Mouse (Mus musculus) myocyte (in vitro differentiated cells): Measurements from ENCODE around the gene Rps3. TPM values are rescaled to one million over a fixed set of nuclear protein-coding genes. Genes with fewer than 3 reads are reported as not detected.
A peak's percentile ranks its signal among the peaks of the same experiment; 100 is the strongest.

ENCODE experiments used
- H3K27me3 ChIP-seq: one replicate; pipeline ENCODE4 v1.6.1; 2011; ENCODE audit not compliant: control insufficient read depth, insufficient read depth, insufficient read length
- H3K36me3 ChIP-seq: one replicate; pipeline ENCODE4 v1.6.1; 2011; ENCODE audit not compliant: control insufficient read depth, insufficient read depth
- H3K4me2 ChIP-seq: one replicate; pipeline ENCODE4 v1.6.1; 2011; ENCODE audit warnings: low read depth, control low read depth
- H3K4me3 ChIP-seq: one replicate; pipeline ENCODE4 v1.5.1; 2011; ENCODE audit warnings: mild to moderate bottlenecking, control low read depth, moderate library complexity
- H3K79me2 ChIP-seq: one replicate; pipeline ENCODE4 v1.6.1; 2011; ENCODE audit not compliant: control insufficient read depth, insufficient read depth
- H3ac ChIP-seq: one replicate; pipeline ENCODE4 v1.6.1; 2011; ENCODE audit not compliant: control insufficient read depth, insufficient read length
- CEBPB ChIP-seq: IDR thresholded peaks from 2 replicates; pipeline ENCODE4 v1.6.1; 2011; ENCODE audit warnings: mild to moderate bottlenecking, moderate library complexity; ENCODE audit not compliant: poor library complexity, insufficient read depth, severe bottlenecking
- E2F4 ChIP-seq: IDR thresholded peaks from one replicate; pipeline ENCODE4 v1.6.1; 2011; ENCODE audit warnings: mild to moderate bottlenecking, control low read depth, moderate library complexity; ENCODE audit not compliant: insufficient read depth
- MAX ChIP-seq: IDR thresholded peaks from one replicate; pipeline ENCODE4 v1.6.1; 2011; ENCODE audit warnings: low read depth, mild to moderate bottlenecking, control low read depth
- MYOD1 ChIP-seq, 3 experiments: IDR thresholded peaks; one replicate each; pipeline ENCODE4 v1.6.1; 2011; ENCODE audit warnings: control low read depth in 2 of 3, low read depth in 2 of 3, mild to moderate bottlenecking in 2 of 3, moderate library complexity in 1 of 3; ENCODE audit not compliant: insufficient read length in 2 of 3, control insufficient read depth in 1 of 3
- MYOG ChIP-seq, 3 experiments: IDR thresholded peaks; one replicate each; pipeline ENCODE4 v1.6.1; 2011; ENCODE audit warnings: control low read depth in 2 of 3, low read depth in 2 of 3, mild to moderate bottlenecking in 2 of 3; ENCODE audit not compliant: insufficient read length in 2 of 3, control insufficient read depth in 1 of 3, insufficient read depth in 1 of 3
- POLR2A ChIP-seq: IDR thresholded peaks from one replicate; pipeline ENCODE4 v1.6.1; 2011; ENCODE audit warnings: low read depth, mild to moderate bottlenecking, control low read depth, moderate library complexity; ENCODE audit not compliant: insufficient read length
- POLR2AphosphoS2 ChIP-seq: IDR thresholded peaks from one replicate; pipeline ENCODE4 v1.6.1; 2011; ENCODE audit warnings: low read depth, control low read depth; ENCODE audit not compliant: insufficient read length
- REST ChIP-seq: IDR thresholded peaks from one replicate; pipeline ENCODE4 v1.6.1; 2011; ENCODE audit warnings: mild to moderate bottlenecking, control low read depth, moderate library complexity; ENCODE audit not compliant: insufficient read depth, insufficient read length
- SRF ChIP-seq: IDR thresholded peaks from one replicate; pipeline ENCODE4 v1.6.1; 2011; ENCODE audit warnings: low read depth; ENCODE audit not compliant: control insufficient read depth, insufficient read length
- TCF12 ChIP-seq: IDR thresholded peaks from one replicate; pipeline ENCODE4 v1.6.1; 2011; ENCODE audit warnings: mild to moderate bottlenecking, control low read depth; ENCODE audit not compliant: poor library complexity, insufficient read depth, severe bottlenecking
- TCF3 ChIP-seq: IDR thresholded peaks from one replicate; pipeline ENCODE4 v1.6.1; 2011; ENCODE audit warnings: low read depth, control low read depth; ENCODE audit not compliant: insufficient read length
- USF1 ChIP-seq: IDR thresholded peaks from one replicate; pipeline ENCODE4 v1.6.1; 2011; ENCODE audit warnings: low read depth, mild to moderate bottlenecking, control low read depth, moderate library complexity
- polyA plus RNA-seq: library from polyadenylated mRNA; unstranded; fragments of >200 nt; fragmentation: generic; extraction: Trizol; gene quantifications from one replicate; pipeline ENCODE4 v1.2.1, GENCODE M21; 2012; ENCODE audit warnings: missing spikeins

Rps3 gene
- polyA plus RNA-seq, 1 experiment = 2,049 TPM

GRCm38 (mm10) chr7:99500655-99501054 is 17.1 kb upstream of the Rps3 start:
- peaks cover 12% of the 10 kb centered on the region for H3K27me3 ChIP-seq
- H3K79me2 ChIP-seq = no peaks in the 10 kb centered on the region
- TF ChIP-seq MAX (no peak), REST (no peak), POLR2AphosphoS2 (no peak), SRF (no peak), CEBPB (no peak), MYOG (IDR thresholded peaks at IDR 0.05; ENCODE audit: control insufficient read depth in 1 of 3, insufficient read depth in 1 of 3, insufficient read length in 2 of 3, low read depth in 2 of 3) (no peak), USF1 (no peak), TCF12 (no peak), POLR2A (no peak), TCF3 (no peak), MYOD1 (IDR thresholded peaks at IDR 0.05; ENCODE audit: control insufficient read depth in 1 of 3, insufficient read length in 2 of 3, low read depth in 2 of 3) (no peak), E2F4 (no peak)
- no peak overlapping the region for H3K4me3 ChIP-seq
- no peak overlapping the region for H3K4me2 ChIP-seq
- no peak overlapping the region for H3ac ChIP-seq
- H3K36me3 ChIP-seq = no peaks in the 10 kb centered on the region

GRCm38 (mm10) chr7:99500201-99500600 is 16.7 kb upstream of the Rps3 start:
- no peak for TF ChIP-seq SRF
- no peak overlapping the region for H3K4me3 ChIP-seq
- H3K27me3 ChIP-seq = peaks cover 12% of the 10 kb centered on the region
- H3K36me3 ChIP-seq = no peaks in the 10 kb centered on the region
- H3K4me2 ChIP-seq = no peak overlapping the region
- H3K79me2 ChIP-seq = no peaks in the 10 kb centered on the region
- no peak overlapping the region for H3ac ChIP-seq

GRCm38 (mm10) chr7:99499128-99499527 is 15.6 kb upstream of the Rps3 start:
- TF ChIP-seq POLR2AphosphoS2 (no peak), SRF (no peak), MYOD1 (IDR thresholded peaks at IDR 0.05; ENCODE audit: control insufficient read depth in 1 of 3, insufficient read length in 2 of 3, low read depth in 2 of 3) (no peak), MYOG (IDR thresholded peaks at IDR 0.05; ENCODE audit: control insufficient read depth in 1 of 3, insufficient read depth in 1 of 3, insufficient read length in 2 of 3, low read depth in 2 of 3) (no peak), CEBPB (no peak), TCF12 (no peak), POLR2A (no peak), TCF3 (no peak), E2F4 (no peak), USF1 (no peak)
- no peak overlapping the region for H3ac ChIP-seq
- H3K4me2 ChIP-seq = no peak overlapping the region
- no peaks in the 10 kb centered on the region for H3K36me3 ChIP-seq
- peaks cover 12% of the 10 kb centered on the region for H3K27me3 ChIP-seq
- H3K79me2 ChIP-seq = no peaks in the 10 kb centered on the region
- H3K4me3 ChIP-seq = no peak overlapping the region

- no peaks in the 10 kb centered on the region for H3K36me3 ChIP-seq
- no peak overlapping the region for H3K4me2 ChIP-seq
- H3ac ChIP-seq = no peak overlapping the region
- no peaks in the 10 kb centered on the region for H3K79me2 ChIP-seq
- H3K27me3 ChIP-seq = no peaks in the 10 kb centered on the region
- TF ChIP-seq TCF3 (no peak), REST (no peak), MYOG (IDR thresholded peaks at IDR 0.05; ENCODE audit: control insufficient read depth in 1 of 3, insufficient read depth in 1 of 3, insufficient read length in 2 of 3, low read depth in 2 of 3) (no peak), CEBPB (no peak), MYOD1 (IDR thresholded peaks at IDR 0.05; ENCODE audit: control insufficient read depth in 1 of 3, insufficient read length in 2 of 3, low read depth in 2 of 3) (no peak)
- no peak overlapping the region for H3K4me3 ChIP-seq
Observed at GRCm38 (mm10) chr7:99489708-99490107, 6.2 kb upstream of the Rps3 start.

- no peaks in the 10 kb centered on the region for H3K27me3 ChIP-seq
- H3K4me2 ChIP-seq = no peak overlapping the region
- H3K36me3 ChIP-seq = no peaks in the 10 kb centered on the region
- H3ac ChIP-seq = no peak overlapping the region
- H3K79me2 ChIP-seq = peaks cover 24% of the 10 kb centered on the region
- TF ChIP-seq POLR2A (no peak), MYOG (IDR thresholded peaks at IDR 0.05; ENCODE audit: control insufficient read depth in 1 of 3, insufficient read depth in 1 of 3, insufficient read length in 2 of 3, low read depth in 2 of 3) (no peak), MYOD1 (IDR thresholded peaks at IDR 0.05; ENCODE audit: control insufficient read depth in 1 of 3, insufficient read length in 2 of 3, low read depth in 2 of 3) (no peak), E2F4 (no peak), TCF12 (no peak)
- H3K4me3 ChIP-seq = no peak overlapping the region
Observed at GRCm38 (mm10) chr7:99484679-99485078, 1.1 kb upstream of the Rps3 start.

GRCm38 (mm10) chr7:99483924-99484319 is 384 bp upstream of the Rps3 start:
- H3K4me3 ChIP-seq = peak overlapping the region; percentile 87
- no peak for TF ChIP-seq USF1
- no peak for TF ChIP-seq SRF
- TF ChIP-seq CEBPB = no peak
- TF ChIP-seq POLR2AphosphoS2 = no peak
- TF ChIP-seq REST = no peak
- H3ac ChIP-seq = peak overlapping the region; percentile 42
- peak overlapping the region; percentile 71 for H3K4me2 ChIP-seq
- H3K36me3 ChIP-seq = no peaks in the 10 kb centered on the region
- no peaks in the 10 kb centered on the region for H3K27me3 ChIP-seq
- H3K79me2 ChIP-seq = peaks cover 24% of the 10 kb centered on the region
